Mouse (Mus musculus): ENCODE measurements around the gene Smarcb1.

GRCm38 (mm10) chr10:75949053-75950045 is 27.9 kb upstream of the Smarcb1 start:
- TF ChIP-seq POLR2A (IDR thresholded peaks at IDR 0.05; ENCODE audit: insufficient read depth, low read length) (no peak), EP300 (IDR thresholded peaks at IDR 0.05; ENCODE audit: insufficient read depth, low read depth, low read length) (no peak)
